Mouse (Mus musculus) bone marrow macrophage, adult 2 months (primary cell): ENCODE measurements at regions not wholly inside any gene's neighbourhood (a gene's known extent, or its start where the extent isn't known, plus 50 kb on each side); places are given as distances from the start of the nearest gene placed in this dataset.
A peak's percentile ranks its signal among the peaks of the same experiment; 100 is the strongest.

Source experiments
- H3K27ac ChIP-seq: 2 replicates; pipeline ENCODE4 v1.5.1; 2012; ENCODE audit warnings: low read depth, low read length; ENCODE audit not compliant: insufficient read depth
- H3K4me1 ChIP-seq: 2 replicates; pipeline ENCODE4 v1.6.1; 2012; ENCODE audit warnings: low read length; ENCODE audit not compliant: control insufficient read depth, insufficient read depth
- H3K4me3 ChIP-seq: 2 replicates; pipeline ENCODE4 v1.5.1; 2012; ENCODE audit warnings: mild to moderate bottlenecking, low read length, moderate library complexity; ENCODE audit not compliant: insufficient read depth
- CTCF ChIP-seq: IDR thresholded peaks from 2 replicates; pipeline ENCODE4 v1.5.1; 2012; ENCODE audit warnings: low read depth, mild to moderate bottlenecking, low read length, moderate library complexity
- POLR2A ChIP-seq: IDR thresholded peaks from 2 replicates; pipeline ENCODE4 v1.6.1; 2012; ENCODE audit warnings: mild to moderate bottlenecking, low read depth, low read length, borderline replicate concordance

DNA sequence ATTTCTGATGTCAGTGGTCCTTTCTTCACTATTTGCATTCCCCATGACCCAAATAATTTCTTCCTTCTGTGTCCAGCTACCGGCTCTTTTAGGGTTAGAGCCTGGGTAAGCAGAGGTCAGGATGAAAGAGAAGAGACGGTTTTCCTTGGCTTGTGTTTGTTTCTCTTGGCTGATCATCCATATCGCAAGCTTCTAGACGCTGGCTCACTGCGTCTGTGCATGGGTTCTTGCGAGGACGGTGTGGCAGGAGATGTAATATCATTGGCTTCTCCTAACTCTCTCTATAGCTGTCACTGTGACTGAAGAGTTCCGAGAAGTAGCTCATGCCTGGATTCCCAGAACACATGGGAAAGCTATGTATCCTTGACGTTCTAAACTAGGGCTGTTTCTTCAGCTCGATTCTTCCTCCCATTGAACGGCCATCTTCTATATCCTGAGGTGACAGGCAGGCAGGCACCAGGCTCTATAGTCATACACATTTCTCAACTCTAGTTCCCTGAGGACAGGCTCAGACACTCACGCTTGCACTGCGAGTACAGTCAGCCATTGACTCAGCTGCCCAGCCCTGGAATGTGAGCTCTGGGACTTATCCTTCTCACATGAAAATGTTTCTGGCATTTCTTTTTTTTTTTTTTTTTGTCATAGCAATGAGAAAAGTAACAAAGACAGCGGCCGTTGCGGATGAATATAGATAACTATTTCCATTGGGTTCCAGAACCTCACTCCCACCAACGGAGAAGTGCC lies 85.0 kb downstream of the Bach1 start:
- Histone ChIP-seq H3K4me3 (no peak overlapping the region), H3K4me1 (no peaks in the 10 kb centered on the region), H3K27ac (no peak overlapping the region)
- no peak for TF ChIP-seq CTCF
- no peak for TF ChIP-seq POLR2A

DNA sequence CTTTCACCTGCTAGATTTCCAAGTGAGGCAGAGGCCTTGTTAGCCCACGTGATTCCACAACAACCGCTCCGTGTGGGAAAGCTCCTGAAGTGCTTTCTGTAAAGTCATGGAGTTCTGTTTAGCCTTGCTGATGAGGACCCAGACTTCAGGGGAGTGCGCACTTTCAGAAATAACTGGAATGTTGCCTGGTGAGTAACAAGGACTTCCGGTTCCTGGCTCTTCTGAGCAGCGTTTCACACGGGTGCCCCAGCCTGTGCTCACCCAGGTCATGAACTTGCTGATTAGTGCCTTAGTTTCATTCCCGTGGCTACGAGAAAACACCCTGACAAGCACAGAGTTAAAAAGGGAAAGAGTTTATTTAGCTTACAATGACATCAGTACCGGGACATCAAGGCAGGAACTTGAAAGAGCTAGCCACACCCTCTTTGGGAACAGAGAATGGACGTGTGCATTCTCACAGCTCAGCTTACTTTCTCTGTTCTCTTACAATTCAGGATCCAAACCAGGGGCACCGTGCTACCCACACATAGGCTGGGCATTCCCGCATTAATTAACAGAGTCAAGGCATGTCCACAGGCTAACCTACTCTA lies 85.8 kb downstream of the Bach1 start:
- Histone ChIP-seq H3K4me3 (no peak overlapping the region), H3K27ac (no peak overlapping the region), H3K4me1 (no peaks in the 10 kb centered on the region)
- TF ChIP-seq POLR2A (no peak), CTCF (no peak)

- TF ChIP-seq CTCF (no peak), POLR2A (no peak)
- H3K27ac ChIP-seq = no peak overlapping the region
- H3K4me1 ChIP-seq = no peaks in the 10 kb centered on the region
- H3K4me3 ChIP-seq = no peak overlapping the region
These were observed 90.8 kb downstream of the Bach1 start for GRCm38 (mm10) chr16:87789539-87789938.

- TF ChIP-seq POLR2A (no peak), CTCF (no peak)
- Histone ChIP-seq H3K27ac (no peak overlapping the region), H3K4me3 (no peak overlapping the region), H3K4me1 (no peaks in the 10 kb centered on the region)
These were observed 91.2 kb downstream of the Bach1 start for GRCm38 (mm10) chr16:87789957-87790356.

- no peak overlapping the region for H3K27ac ChIP-seq
- no peak for TF ChIP-seq CTCF
- TF ChIP-seq POLR2A = no peak
- H3K4me3 ChIP-seq = peak overlapping the region; percentile 27
These were observed 97.9 kb downstream of the Bach1 start for GRCm38 (mm10) chr16:87796514-87797248.

GRCm38 (mm10) chr16:87802317-87802716 lies 103.6 kb downstream of the Bach1 start:
- H3K27ac ChIP-seq = no peak overlapping the region
- H3K4me1 ChIP-seq = peaks cover 2% of the 10 kb centered on the region

More at GRCm38 (mm10) chr16:87796514-87797248, 97.9 kb downstream of the Bach1 start:
- peaks cover 7% of the 10 kb centered on the region for H3K4me1 ChIP-seq

DNA sequence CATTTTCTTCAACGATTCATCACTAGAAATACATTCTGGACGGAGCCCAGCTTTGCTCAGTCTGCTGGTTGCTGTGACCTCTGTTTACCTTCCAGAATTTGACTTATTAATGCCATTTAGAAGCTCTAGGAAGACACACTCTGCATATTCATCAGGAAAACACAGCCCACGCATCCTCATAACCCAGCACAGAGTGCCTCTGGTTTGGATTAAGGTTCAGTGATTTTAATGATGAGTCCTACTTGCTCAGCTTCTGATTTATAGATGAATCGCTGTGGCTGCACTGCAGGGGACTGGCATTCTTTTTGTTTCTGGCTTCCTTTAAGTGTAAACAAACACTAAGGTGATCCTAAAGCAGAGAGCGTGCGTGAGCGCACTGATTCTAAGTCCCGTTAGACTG lies 118.8 kb downstream of the Bach1 start:
- no peaks in the 10 kb centered on the region for H3K4me1 ChIP-seq
- H3K27ac ChIP-seq = no peak overlapping the region
- H3K4me3 ChIP-seq = no peak overlapping the region
- TF ChIP-seq POLR2A = no peak
- no peak for TF ChIP-seq CTCF

More at GRCm38 (mm10) chr16:87802317-87802716, 103.6 kb downstream of the Bach1 start:
- no peak overlapping the region for H3K4me3 ChIP-seq
- TF ChIP-seq POLR2A (no peak), CTCF (no peak)

GRCm38 (mm10) chr16:87834296-87834695 lies 135.6 kb downstream of the Bach1 start:
- no peak overlapping the region for H3K4me3 ChIP-seq
- TF ChIP-seq CTCF (no peak), POLR2A (no peak)
- H3K4me1 ChIP-seq = no peaks in the 10 kb centered on the region

GRCm38 (mm10) chr16:87840949-87841546 lies 142.3 kb downstream of the Bach1 start:
- Histone ChIP-seq H3K4me1 (no peaks in the 10 kb centered on the region), H3K4me3 (no peak overlapping the region), H3K27ac (no peak overlapping the region)
- TF ChIP-seq CTCF = peak; percentile 59; the same call in 1 of the 2 replicates
- no peak for TF ChIP-seq POLR2A

More at GRCm38 (mm10) chr16:87834296-87834695, 135.6 kb downstream of the Bach1 start:
- H3K27ac ChIP-seq = no peak overlapping the region
